Mouse (Mus musculus) brain, embryonic 14.5 days (tissue): ENCODE results near the gene Kap.

Experiments
- CTCF ChIP-seq: fragments of 200-500 bp; IDR thresholded peaks from 2 replicates; pipeline ENCODE4 v1.5.1; 2012; ENCODE audit warnings: inconsistent platforms, mild to moderate bottlenecking, moderate library complexity, borderline replicate concordance; ENCODE audit not compliant: insufficient read depth, insufficient read length; ENCODE audit errors: extremely low read depth
- POLR2A ChIP-seq: fragments of 200-500 bp; IDR thresholded peaks from 2 replicates; pipeline ENCODE4 v1.6.1; 2012; ENCODE audit warnings: mild to moderate bottlenecking, inconsistent platforms, borderline replicate concordance; ENCODE audit not compliant: poor library complexity, insufficient read depth, insufficient read length, severe bottlenecking; ENCODE audit errors: extremely low read depth

GRCm38 (mm10) chr6:133872667-133873066 lies 19.1 kb upstream of the Kap start:
- TF ChIP-seq CTCF (no peak), POLR2A (no peak)
